8 mouse cellular contexts compared by ENCODE assay signal in the genomic region with DNA sequence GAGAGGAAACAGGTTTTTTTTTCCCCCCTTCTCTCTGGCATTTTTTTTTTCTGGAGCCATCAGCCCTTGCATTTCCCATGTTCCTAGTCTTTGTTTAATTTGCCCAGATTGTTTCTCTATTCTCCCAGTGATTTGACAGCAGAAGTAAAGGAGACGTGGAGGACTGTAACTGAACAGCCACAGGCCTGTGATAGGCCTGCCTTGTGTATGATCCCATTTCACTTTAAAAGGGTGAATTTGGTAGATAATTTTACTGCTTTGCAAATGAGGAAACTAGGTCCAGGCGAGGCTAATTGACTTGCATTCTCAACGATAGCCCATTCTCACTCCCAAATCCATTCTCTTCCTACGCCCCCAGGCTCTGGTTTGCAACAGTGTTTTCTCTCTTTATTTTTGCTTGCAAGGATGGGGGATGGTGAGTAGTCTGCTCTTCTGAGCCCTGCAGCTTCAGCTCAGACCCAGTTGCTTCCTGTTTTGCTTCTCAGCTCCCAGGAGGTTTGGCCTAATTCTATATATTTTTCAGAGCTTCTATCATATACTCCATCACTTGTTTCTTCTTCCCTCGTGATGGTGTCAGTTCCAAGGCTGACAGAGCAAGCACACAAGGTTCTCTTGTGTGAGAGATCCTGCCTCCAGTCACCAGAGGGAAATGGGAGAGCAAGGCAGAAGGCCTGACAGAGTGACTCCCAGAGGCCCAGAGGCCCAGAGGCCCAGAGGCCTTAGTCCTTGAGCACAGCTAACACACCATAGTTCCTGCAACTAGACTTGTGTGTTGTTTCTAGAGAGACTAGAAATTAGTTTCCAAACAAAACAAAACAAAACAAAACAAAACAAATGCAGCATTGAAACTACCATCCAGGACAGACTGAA.
DNase-seq lines count a peak whose midpoint lies in the region; ATAC-seq lines count a peak whose summit lies in the region.
"Had no signal": no experiment of that assay in that cellular context is flagged by ENCODE, and none has a peak within 500 bp of the region (broad histone marks: within the 10 kb centered on the region; RNA-seq: fewer than 3 reads in every experiment).

No protein-coding gene starts in this region.

- peak; percentile 32 to 50 for DNase-seq in spleen, postnatal 36 days (ENCODE audit: low spot score in 2 of 2)
- DNase-seq in spleen, postnatal 4 days (ENCODE audit: low spot score in 2 of 2): no peak
- DNase-seq in embryo, embryonic 9.5 days (ENCODE audit: extremely low spot score): peak; percentile 6
- no peak for DNase-seq in left cerebral cortex, adult 9 months (ENCODE audit: low spot score in 2 of 2)
- no peak for DNase-seq in adrenal gland, adult (ENCODE audit: inconsistent age in 2 of 2, low spot score in 1 of 2)

- peak; percentile 38 to 65; a peak in 2 of 4 replicates for ATAC-seq in hematopoietic stem cell, adult 5-6 weeks (replicated peaks in 1 of 2; ENCODE audit: insufficient read depth in 1 of 2, low FRiP score in 2 of 2, low TSS enrichment in 1 of 2, low read depth in 1 of 2, poor library complexity in 2 of 2, severe bottlenecking in 2 of 2)
- no peak for ATAC-seq in neural tube, embryonic 15.5 days (ENCODE audit: low FRiP score)

- 25% methylated on average over 5 of the region's 5 CpGs for WGBS in neural tube, embryonic 15.5 days

- H3K4me3 ChIP-seq in neural tube, embryonic 15.5 days (replicated peaks): no peak overlapping the region
- H3K4me3 ChIP-seq: erythroblast, embryonic 14.5 days had no signal

- no peak overlapping the region for H3K9ac ChIP-seq in neural tube, embryonic 15.5 days (replicated peaks)

- no peaks in the 10 kb centered on the region for H3K36me3 ChIP-seq in neural tube, embryonic 15.5 days

- peaks cover 21% of the 10 kb centered on the region for H3K4me1 ChIP-seq in neural tube, embryonic 15.5 days

- no peaks in the 10 kb centered on the region for H3K27me3 ChIP-seq in neural tube, embryonic 15.5 days (replicated peaks)

- H3K27ac ChIP-seq in neural tube, embryonic 15.5 days (replicated peaks): peak overlapping the region; percentile 29

- no peak overlapping the region for H3K4me2 ChIP-seq in neural tube, embryonic 15.5 days

- no peaks in the 10 kb centered on the region for H3K9me3 ChIP-seq in neural tube, embryonic 15.5 days (replicated peaks)

Comparison
In these comparisons a context has a peak if more than half of its experiments do, and no peak if none do; other contexts are left out.
1. DNase-seq: peak in spleen, postnatal 36 days (2 of 2) and embryo, embryonic 9.5 days (single experiment); none in spleen, postnatal 4 days (0 of 2), left cerebral cortex, adult 9 months (0 of 2) and adrenal gland, adult (0 of 2).